Mouse (Mus musculus) common myeloid progenitor, adult 5-6 weeks (primary cell): ENCODE data around the gene Hdac9. TPM values are rescaled to one million over a fixed set of nuclear protein-coding genes. Genes with fewer than 3 reads are reported as not detected.

Experiments used
- ATAC-seq: replicated peaks from 2 replicates; pipeline ENCODE4 v1.8.0; 2016; ENCODE audit warnings: low read depth, mild to moderate bottlenecking, moderate TSS enrichment, inconsistent platforms; ENCODE audit not compliant: poor library complexity, severe bottlenecking
- total RNA-seq: library from RNA; stranded (forward); fragments of 200-1000, 187-1606 nt; gene quantifications from 2 replicates; pipeline ENCODE4 v1.2.3, GENCODE M21; 2017

The Hdac9 gene
- total RNA-seq, 1 experiment from 2014 or later: 12.2 TPM

- ATAC-seq: no peak
These were observed 624.5 kb downstream of the Hdac9 start for GRCm38 (mm10) chr12:34292346-34292745.

- no peak for ATAC-seq
These were observed 629.7 kb downstream of the Hdac9 start for GRCm38 (mm10) chr12:34287218-34287617.

GRCm38 (mm10) chr12:34284888-34285287 is 632.0 kb downstream of the Hdac9 start:
- no peak for ATAC-seq

DNA sequence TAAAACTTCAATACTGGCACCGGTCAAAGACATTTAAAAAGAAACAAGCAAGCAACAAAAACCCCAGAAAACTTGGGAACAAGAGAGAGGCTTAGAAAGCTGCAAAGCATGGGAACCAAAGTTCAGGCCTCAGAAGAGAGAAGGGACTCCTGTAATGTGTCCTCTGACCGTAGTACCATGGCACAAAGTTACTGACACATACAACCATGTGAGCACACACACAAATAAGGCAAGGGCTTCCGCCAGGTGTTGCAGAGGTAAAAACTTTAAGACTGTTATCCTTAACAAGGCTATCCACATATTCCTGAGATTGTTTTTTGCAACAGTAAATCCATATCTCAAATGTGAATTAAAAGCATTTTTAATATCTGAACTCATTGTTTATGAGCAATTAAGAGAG is 632.5 kb downstream of the Hdac9 start:
- ATAC-seq: no peak

DNA sequence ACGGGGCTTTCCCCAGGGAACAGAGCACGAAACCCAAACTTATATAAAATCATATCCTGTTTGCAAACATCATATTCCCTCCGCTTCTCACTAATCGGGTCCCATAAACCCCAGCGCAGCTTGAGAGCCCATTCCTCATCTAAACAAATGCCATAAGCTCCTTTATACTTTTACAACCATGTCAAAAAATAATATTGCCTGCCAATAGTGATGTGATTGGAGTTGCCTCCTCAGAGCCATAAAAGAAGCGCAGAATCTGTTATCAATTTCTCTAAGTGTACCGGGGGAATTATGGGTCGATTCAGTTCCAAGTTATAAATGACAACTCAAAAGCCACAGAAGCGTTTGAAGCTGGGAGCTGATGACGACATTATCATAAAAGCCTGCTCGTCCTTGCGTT is 638.1 kb downstream of the Hdac9 start:
- no peak for ATAC-seq

GRCm38 (mm10) chr12:34273816-34274215 is 643.1 kb downstream of the Hdac9 start:
- no peak for ATAC-seq

DNA sequence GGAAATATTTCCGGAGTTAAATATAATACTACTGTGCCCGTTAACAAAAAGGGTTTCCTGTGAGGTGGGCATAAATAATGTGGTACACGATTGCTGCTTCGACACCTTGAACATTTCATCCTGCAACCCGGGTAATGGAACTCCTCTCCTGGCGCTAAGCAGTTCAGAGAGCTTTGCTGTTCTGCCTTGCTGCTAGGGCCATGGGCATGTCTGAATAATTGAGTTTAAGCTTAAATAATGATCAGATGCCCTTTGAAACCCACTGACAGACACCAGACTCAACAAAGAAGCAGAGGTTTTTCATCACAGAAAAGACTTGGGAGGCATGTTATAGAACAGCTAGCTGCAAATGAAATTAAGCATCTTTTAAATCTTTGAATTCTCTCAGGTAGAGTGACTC is 646.8 kb downstream of the Hdac9 start:
- no peak for ATAC-seq

GRCm38 (mm10) chr12:34269472-34270040 is 647.3 kb downstream of the Hdac9 start:
- ATAC-seq: no peak

DNA sequence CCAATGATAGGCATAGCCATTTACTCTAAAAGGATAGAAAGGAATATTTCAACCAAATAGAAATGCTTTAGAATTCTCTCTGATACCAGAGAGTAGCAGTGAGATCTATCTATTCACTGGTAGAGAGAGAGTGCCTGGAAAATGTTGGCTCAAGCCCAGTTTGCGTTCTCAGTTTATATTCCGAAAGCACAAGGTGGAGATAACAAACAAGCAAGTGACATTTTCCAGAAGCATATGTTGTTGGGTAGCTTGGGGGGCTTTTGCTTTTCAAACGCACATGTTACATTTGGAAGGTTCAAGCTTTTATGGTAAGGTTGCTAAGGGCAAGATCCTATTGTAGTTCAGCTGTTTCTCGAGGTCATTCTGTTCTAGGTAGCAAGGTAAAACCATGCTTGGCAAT is 657.2 kb downstream of the Hdac9 start:
- no peak for ATAC-seq

DNA sequence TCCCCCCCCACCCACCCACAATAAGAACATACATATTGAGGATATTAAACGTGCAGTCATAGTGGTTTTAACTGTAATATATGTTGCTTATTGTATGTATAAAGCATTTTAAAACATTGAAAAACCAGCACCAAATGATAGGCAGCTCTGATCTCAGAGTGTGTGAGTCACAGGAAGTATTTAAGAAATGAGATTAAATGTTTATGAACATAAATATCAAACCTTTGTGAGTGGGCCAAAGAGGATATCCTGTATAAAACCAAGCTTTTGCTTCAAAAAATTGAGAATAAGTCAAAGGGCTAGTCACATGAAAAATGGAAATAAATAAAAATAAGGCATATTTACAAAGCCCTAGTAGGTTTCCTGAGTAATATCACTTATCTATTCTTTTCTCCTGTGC is 667.7 kb downstream of the Hdac9 start:
- peak; percentile 45; the same call in 1 of the 2 replicates for ATAC-seq

DNA sequence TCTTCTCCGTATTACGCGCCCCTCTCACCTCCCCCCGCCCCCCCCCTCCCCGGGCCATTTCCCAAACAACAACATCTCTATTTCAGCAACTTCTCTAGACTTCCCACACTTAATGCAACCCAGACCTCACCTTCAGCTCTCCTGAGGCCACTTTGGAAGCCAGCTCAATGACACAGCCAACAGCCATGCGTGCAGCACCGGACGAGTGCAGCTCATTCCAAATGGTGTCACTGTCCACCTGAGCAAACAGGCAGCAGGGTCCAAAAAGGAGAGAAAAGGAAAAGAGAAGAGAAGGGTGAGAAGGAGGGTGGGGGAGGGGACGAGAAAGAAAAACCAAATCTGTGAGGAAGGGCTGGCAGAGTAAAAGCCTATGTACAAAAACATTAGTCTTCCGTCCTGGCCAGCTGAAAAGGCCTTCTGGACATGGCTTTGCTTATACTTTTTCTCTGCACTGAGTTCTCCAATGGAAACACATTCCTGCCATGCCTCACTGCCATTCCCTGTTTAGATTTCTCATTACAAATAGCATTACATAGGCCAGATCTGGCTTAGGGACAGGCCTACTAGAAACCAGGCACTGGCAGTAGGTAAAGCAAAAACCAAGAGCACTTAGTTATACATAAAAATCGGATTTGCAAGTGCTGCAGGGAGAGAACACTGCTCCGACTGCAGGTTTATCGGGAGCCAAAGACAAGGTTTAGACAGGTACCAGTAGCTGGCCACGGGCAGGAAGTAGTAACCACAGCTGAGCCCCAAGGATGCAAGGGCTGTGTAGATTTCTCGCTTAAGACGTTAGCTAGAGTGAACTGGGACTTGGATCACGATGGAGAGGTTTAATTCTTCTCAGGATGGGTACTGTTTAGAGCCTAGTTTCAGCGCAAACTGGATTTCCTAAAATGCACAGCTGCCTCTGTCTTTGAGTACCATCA is 668.4 kb downstream of the Hdac9 start:
- peak; percentile 69 for ATAC-seq

DNA sequence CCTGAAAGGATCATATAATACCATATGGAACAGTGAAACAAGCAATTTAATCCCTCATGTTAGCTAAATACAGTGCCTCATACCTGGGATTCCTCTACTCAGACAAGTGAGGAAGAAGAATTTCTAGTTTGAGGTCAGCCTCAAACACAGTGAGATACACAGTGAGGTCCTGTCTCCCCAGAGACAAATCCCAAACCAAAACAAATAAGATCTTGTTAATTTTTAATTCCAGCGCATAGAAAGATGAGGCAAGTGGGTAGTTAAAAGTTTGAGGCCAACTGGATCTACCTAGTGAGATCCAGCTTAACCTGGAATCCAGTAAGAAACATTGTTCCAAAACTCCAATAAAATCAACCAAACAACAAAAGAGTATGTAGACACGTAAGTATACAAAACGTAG is 678.1 kb downstream of the Hdac9 start:
- ATAC-seq: no peak

GRCm38 (mm10) chr12:34231621-34232150 is 685.2 kb downstream of the Hdac9 start:
- ATAC-seq: no peak

- ATAC-seq: no peak
These were observed 692.4 kb downstream of the Hdac9 start for GRCm38 (mm10) chr12:34224505-34224904.

DNA sequence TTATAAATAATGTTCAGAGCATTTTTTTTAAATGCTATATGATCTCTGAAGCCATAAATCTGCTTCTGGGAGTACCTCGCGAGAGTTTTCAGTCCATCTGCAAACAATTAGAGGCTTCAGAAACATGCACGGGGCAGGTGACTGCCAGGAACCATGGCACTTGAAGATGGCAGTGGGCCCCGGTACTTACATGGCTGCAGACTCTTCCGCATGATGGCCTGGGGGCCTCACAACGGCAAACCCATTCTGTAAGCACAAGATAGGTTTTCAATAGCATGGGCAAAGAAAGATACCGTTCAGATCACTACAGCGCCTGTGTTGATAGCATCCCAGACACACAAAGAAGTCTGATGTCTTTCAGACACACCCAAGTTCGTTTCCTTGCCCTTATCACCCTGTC is 695.9 kb downstream of the Hdac9 start:
- no peak for ATAC-seq

DNA sequence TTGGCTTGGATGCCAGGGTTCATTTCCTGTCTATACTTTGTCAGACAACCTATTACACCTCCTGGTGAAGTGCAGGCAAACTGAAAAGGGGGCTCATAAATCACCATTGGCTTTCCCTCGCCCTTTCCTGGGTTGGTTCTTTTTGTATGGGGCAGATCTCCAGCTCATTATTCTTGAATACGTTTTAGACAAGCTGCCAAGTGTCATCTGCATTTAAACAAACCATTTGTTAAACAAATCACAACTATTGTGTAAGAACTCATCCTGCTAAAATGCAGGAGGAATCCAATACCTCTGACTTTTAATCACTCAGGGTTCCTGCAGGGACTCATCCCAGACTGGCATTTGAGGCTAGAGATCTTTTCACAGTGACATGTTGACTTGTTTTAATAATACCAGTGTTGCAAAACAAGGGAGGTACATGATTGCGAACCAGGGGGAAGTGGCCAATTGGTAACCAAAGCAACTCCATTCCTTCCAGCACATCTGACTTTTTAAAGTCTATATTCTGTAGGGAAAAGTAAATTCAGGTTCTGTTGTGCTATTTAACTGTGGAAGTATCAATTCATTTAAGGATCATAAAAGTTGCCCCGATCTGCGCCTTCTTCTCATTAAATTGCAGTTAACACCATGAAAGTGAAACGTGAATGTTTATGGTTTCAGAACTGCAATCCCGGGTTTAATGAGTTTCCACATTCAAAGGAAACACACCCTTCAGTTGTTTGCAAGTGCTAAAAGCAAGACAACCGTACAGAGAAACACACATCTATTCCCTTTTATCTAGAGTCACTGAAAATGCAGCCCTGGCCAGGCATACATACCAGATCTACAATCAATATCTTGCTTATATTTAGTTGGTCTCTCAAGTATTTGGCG is 696.6 kb downstream of the Hdac9 start:
- no peak for ATAC-seq

GRCm38 (mm10) chr12:34218561-34218960 is 698.3 kb downstream of the Hdac9 start:
- no peak for ATAC-seq

- ATAC-seq: peak; percentile 45
These were observed 701.6 kb downstream of the Hdac9 start for GRCm38 (mm10) chr12:34215023-34216020.

- peak; percentile 66; the same call in 1 of the 2 replicates for ATAC-seq
These were observed 704.7 kb downstream of the Hdac9 start for GRCm38 (mm10) chr12:34212162-34212561.
